ENCODE assay signal across 9 mouse cellular contexts in genomic region chr2:167690219-167690961, GRCm38 (mm10). TPM values are rescaled to one million over a fixed set of nuclear protein-coding genes. Genes with fewer than 3 reads are reported as not detected.
DNase-seq lines count a peak whose midpoint lies in the region; ATAC-seq and TF ChIP-seq lines count a peak whose summit lies in the region.
"Had no signal": no experiment of that assay in that cellular context is flagged by ENCODE, and none has a peak within 500 bp of the region (broad histone marks: within the 10 kb centered on the region; RNA-seq: fewer than 3 reads in every experiment).

No protein-coding gene starts in this region.

- no peak for ATAC-seq in forebrain, postnatal 0 days
- no peak for ATAC-seq in hindbrain, embryonic 16.5 days
- no peak for ATAC-seq in limb, embryonic 15.5 days (ENCODE audit: insufficient number of reproducible peaks, low FRiP score, low TSS enrichment, low read depth)
- ATAC-seq in megakaryocyte progenitor cell, adult 5-6 weeks (replicated peaks; ENCODE audit: poor library complexity), result no peak
- ATAC-seq: Patski had no signal

- no peak overlapping the region for H3K9ac ChIP-seq in forebrain, postnatal 0 days
- no peak overlapping the region for H3K9ac ChIP-seq in hindbrain, embryonic 16.5 days (ENCODE audit: low read depth, low read length)
- peak overlapping the region; percentile 62; the same call in 1 of the 2 replicates for H3K9ac ChIP-seq in limb, embryonic 15.5 days

- peak overlapping the region; percentile 64 for H3K4me3 ChIP-seq in forebrain, postnatal 0 days (ENCODE audit: low read depth, low read length)
- peak overlapping the region; percentile 72 for H3K4me3 ChIP-seq in hindbrain, embryonic 16.5 days (ENCODE audit: low read length)
- H3K4me3 ChIP-seq in limb, embryonic 15.5 days, result peak overlapping the region; percentile 82

- no peaks in the 10 kb centered on the region for H3K36me3 ChIP-seq in forebrain, postnatal 0 days (ENCODE audit: insufficient read depth)
- H3K36me3 ChIP-seq in hindbrain, embryonic 16.5 days (ENCODE audit: control insufficient read depth, insufficient read depth, low read length), result no peaks in the 10 kb centered on the region
- no peaks in the 10 kb centered on the region for H3K36me3 ChIP-seq in limb, embryonic 15.5 days

- WGBS in forebrain, postnatal 0 days, result 55% methylated on average over 15 of the region's 15 CpGs
- 61% methylated on average over 15 of the region's 15 CpGs for WGBS in hindbrain, embryonic 16.5 days
- 45% methylated on average over 15 of the region's 15 CpGs for WGBS in limb, embryonic 15.5 days

- H3K4me2 ChIP-seq in forebrain, postnatal 0 days (ENCODE audit: low read depth), result peak overlapping the region; percentile 84
- peak overlapping the region; percentile 93 for H3K4me2 ChIP-seq in hindbrain, embryonic 16.5 days (ENCODE audit: low read length)
- H3K4me2 ChIP-seq in limb, embryonic 15.5 days, result peak overlapping the region; percentile 97

- H3K9me3 ChIP-seq in forebrain, postnatal 0 days (ENCODE audit: low read length), result no peaks in the 10 kb centered on the region
- H3K9me3 ChIP-seq in hindbrain, embryonic 16.5 days (ENCODE audit: control insufficient read depth, low read length), result no peaks in the 10 kb centered on the region
- no peaks in the 10 kb centered on the region for H3K9me3 ChIP-seq in limb, embryonic 15.5 days

- H3K27ac ChIP-seq in forebrain, postnatal 0 days (ENCODE audit: low read depth, low read length), result no peak overlapping the region
- H3K27ac ChIP-seq in hindbrain, embryonic 16.5 days (ENCODE audit: low read depth, low read length), result no peak overlapping the region
- H3K27ac ChIP-seq in limb, embryonic 15.5 days, result peak overlapping the region; percentile 33

- peak; percentile 97 for DNase-seq in heart, adult 11 months
- DNase-seq in heart, adult 8-10 months (ENCODE audit: low spot score), result no peak
- DNase-seq in adrenal gland, postnatal 10 days, result peak; percentile 82
- DNase-seq in forebrain, postnatal 0 days, result no peak
- DNase-seq in naive thymus-derived CD4-positive, alpha-beta T cell, adult 2 months (ENCODE audit: low read depth), result peak; percentile 28

- H3K4me1 ChIP-seq in forebrain, postnatal 0 days (ENCODE audit: insufficient read depth), result no peaks in the 10 kb centered on the region
- peaks cover 12% of the 10 kb centered on the region for H3K4me1 ChIP-seq in hindbrain, embryonic 16.5 days (ENCODE audit: control insufficient read depth, insufficient read depth, low read depth, low read length)
- peaks cover 39% of the 10 kb centered on the region for H3K4me1 ChIP-seq in limb, embryonic 15.5 days

- TF ChIP-seq CTCF in forebrain, postnatal 0 days (IDR thresholded peaks at IDR 0.05; ENCODE audit: low read depth), result no peak

- peaks cover 23% of the 10 kb centered on the region for H3K27me3 ChIP-seq in forebrain, postnatal 0 days (ENCODE audit: insufficient read depth, low read length)
- peaks cover 29% of the 10 kb centered on the region for H3K27me3 ChIP-seq in hindbrain, embryonic 16.5 days (replicated peaks; ENCODE audit: control insufficient read depth, insufficient read depth, low read length)
- peaks cover 35% of the 10 kb centered on the region for H3K27me3 ChIP-seq in limb, embryonic 15.5 days
- H3K27me3 ChIP-seq: Patski had no signal

RNA-seq across cellular contexts. Expression of gene Tmem189, which starts 0.8 kb away (rescaled TPM):
- total RNA-seq in heart, adult 8-10 months (2022), result 10 to 100 TPM; 22.6 to 26.6 (median 23.4) TPM
- 10 to 100 TPM; 31.2 to 33.5 TPM for total RNA-seq in adrenal gland, postnatal 10 days (2021)
- 37.7 and 39.5 TPM in 2 replicates for total RNA-seq in forebrain, postnatal 0 days (2014; rRNA removed)
- polyA plus RNA-seq in forebrain, postnatal 0 days (2015; fragmentation: Nextera tagmentation; extraction: Ambion mirVana), result 33.7 and 38.4 TPM in 2 replicates
- polyA plus RNA-seq in hindbrain, embryonic 16.5 days (2015; fragmentation: Nextera tagmentation; extraction: Ambion mirVana), result 37.1 and 39.3 TPM in 2 replicates
- polyA plus RNA-seq in limb, embryonic 15.5 days (2015; fragmentation: Nextera tagmentation; extraction: Ambion mirVana), result 36.2 and 40.1 TPM in 2 replicates
- total RNA-seq in megakaryocyte progenitor cell, adult 5-6 weeks (2015), result 15.5 and 18.0 TPM in 2 replicates
- 18.4 and 20.0 TPM in 2 replicates for total RNA-seq in megakaryocyte progenitor cell, adult 5-6 weeks (2017)

RNA-seq across cellular contexts. Expression of gene Cebpb, which starts 1.7 kb away (rescaled TPM):
- 100 to 1,000 TPM in 1 of 4 experiments, 10 to 100 TPM in 3; 55.1 to 104 (median 84.0) TPM for total RNA-seq in heart, adult 8-10 months (2022)
- total RNA-seq in adrenal gland, postnatal 10 days (2021), result 100 to 1,000 TPM; 269 to 439 TPM
- total RNA-seq in forebrain, postnatal 0 days (2014; rRNA removed), result 4.2 and 5.7 TPM in 2 replicates
- 4.3 and 4.5 TPM in 2 replicates for polyA plus RNA-seq in forebrain, postnatal 0 days (2015; fragmentation: Nextera tagmentation; extraction: Ambion mirVana)
- 0.15 and 0.22 TPM in 2 replicates for polyA plus RNA-seq in hindbrain, embryonic 16.5 days (2015; fragmentation: Nextera tagmentation; extraction: Ambion mirVana)
- polyA plus RNA-seq in limb, embryonic 15.5 days (2015; fragmentation: Nextera tagmentation; extraction: Ambion mirVana), result 20.5 and 25.0 TPM in 2 replicates
- 19.6 and 22.4 TPM in 2 replicates for total RNA-seq in megakaryocyte progenitor cell, adult 5-6 weeks (2015)
- total RNA-seq in megakaryocyte progenitor cell, adult 5-6 weeks (2017), result 15.6 and 16.3 TPM in 2 replicates

RNA-seq across cellular contexts. Expression of gene Gm20431, which starts 29.1 kb away (rescaled TPM):
- 10 to 100 TPM; 15.3 to 19.4 (median 18.2) TPM for total RNA-seq in heart, adult 8-10 months (2022)
- total RNA-seq in adrenal gland, postnatal 10 days (2021), result 10 to 100 TPM; 16.4 to 17.5 TPM
- not detected in 2 replicates for total RNA-seq in forebrain, postnatal 0 days (2014; rRNA removed)
- polyA plus RNA-seq in forebrain, postnatal 0 days (2015; fragmentation: Nextera tagmentation; extraction: Ambion mirVana), result 7.5 and 9.7 TPM in 2 replicates
- 11.9 and 12.8 TPM in 2 replicates for polyA plus RNA-seq in hindbrain, embryonic 16.5 days (2015; fragmentation: Nextera tagmentation; extraction: Ambion mirVana)
- 3.9 and 9.4 TPM in 2 replicates for polyA plus RNA-seq in limb, embryonic 15.5 days (2015; fragmentation: Nextera tagmentation; extraction: Ambion mirVana)
- 3.7 TPM in 1 of 2 replicates, not detected in the other for total RNA-seq in megakaryocyte progenitor cell, adult 5-6 weeks (2015)
- not detected in 2 replicates for total RNA-seq in megakaryocyte progenitor cell, adult 5-6 weeks (2017)

RNA-seq across cellular contexts. Expression of gene Ube2v1, which starts 58.5 kb away (rescaled TPM):
- total RNA-seq in heart, adult 8-10 months (2022), result 100 to 1,000 TPM; 120 to 152 (median 139) TPM
- 100 to 1,000 TPM; 159 to 162 TPM for total RNA-seq in adrenal gland, postnatal 10 days (2021)
- 161 TPM in 2 replicates for total RNA-seq in forebrain, postnatal 0 days (2014; rRNA removed)
- 328 and 369 TPM in 2 replicates for polyA plus RNA-seq in forebrain, postnatal 0 days (2015; fragmentation: Nextera tagmentation; extraction: Ambion mirVana)
- polyA plus RNA-seq in hindbrain, embryonic 16.5 days (2015; fragmentation: Nextera tagmentation; extraction: Ambion mirVana), result 390 and 393 TPM in 2 replicates
- polyA plus RNA-seq in limb, embryonic 15.5 days (2015; fragmentation: Nextera tagmentation; extraction: Ambion mirVana), result 289 and 315 TPM in 2 replicates
- 102 and 116 TPM in 2 replicates for total RNA-seq in megakaryocyte progenitor cell, adult 5-6 weeks (2015)
- total RNA-seq in megakaryocyte progenitor cell, adult 5-6 weeks (2017), result 51.7 and 56.5 TPM in 2 replicates

Comparison
In these comparisons a context has a peak if more than half of its experiments do, and no peak if none do; other contexts are left out.
1. DNase-seq: peak in heart, adult 11 months (single experiment), adrenal gland, postnatal 10 days (single experiment) and naive thymus-derived CD4-positive, alpha-beta T cell, adult 2 months (single experiment); none in heart, adult 8-10 months (single experiment) and forebrain, postnatal 0 days (single experiment).
2. Peak in every context shown above with its lines, with median percentiles within 50 percentile points of each other: H3K4me2 ChIP-seq and H3K4me3 ChIP-seq.